Mouse (Mus musculus): ENCODE results near the gene Fam227a. TPM values are rescaled to one million over a fixed set of nuclear protein-coding genes. Genes with fewer than 3 reads are reported as not detected.
"Not testable (repeated sequence)": the region's sequence is repeated elsewhere in the genome, so short reads cannot be mapped to it uniquely, and the experiment has no call there.

The Fam227a gene
- polyA plus RNA-seq, 3 experiments from 2014 or later = 0.26 to 0.75 TPM; not detected in 1

DNA sequence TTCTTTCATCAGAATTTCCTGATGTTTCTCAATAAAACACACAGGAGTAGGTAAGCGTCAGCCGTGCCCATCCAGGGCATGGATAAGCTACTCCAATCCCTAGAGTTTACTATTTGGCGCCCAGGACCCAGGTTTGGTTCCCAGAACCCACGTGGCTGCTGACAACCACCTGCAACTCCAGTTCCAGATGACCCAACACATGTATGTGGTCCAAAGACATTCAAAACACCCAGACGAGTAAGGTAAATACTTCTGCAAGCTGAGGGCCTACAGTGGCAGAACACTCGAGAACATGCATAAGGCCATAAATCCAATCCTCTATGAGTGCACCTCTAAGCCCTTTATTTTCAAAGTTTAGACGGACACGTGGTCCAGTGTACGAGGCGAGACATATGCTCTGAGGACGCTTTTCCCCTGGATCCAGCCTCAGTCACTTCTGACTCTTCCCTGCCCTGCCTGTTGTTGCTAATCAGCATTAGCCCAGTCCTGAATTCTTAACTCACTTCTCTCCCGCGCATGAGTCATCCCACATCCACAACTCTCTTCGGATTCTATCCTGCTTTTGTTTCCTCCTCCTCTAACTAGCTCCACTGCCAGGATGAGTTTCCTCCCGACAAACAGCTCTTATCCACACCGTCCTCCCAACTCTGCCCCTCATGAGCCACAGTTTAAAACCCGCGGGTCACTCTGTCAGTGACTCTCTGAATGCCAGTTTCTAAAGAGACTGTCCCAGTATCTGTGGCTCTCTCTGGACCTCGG, 25.1 kb upstream of the Fam227a start:
- no peak for ATAC-seq

DNA sequence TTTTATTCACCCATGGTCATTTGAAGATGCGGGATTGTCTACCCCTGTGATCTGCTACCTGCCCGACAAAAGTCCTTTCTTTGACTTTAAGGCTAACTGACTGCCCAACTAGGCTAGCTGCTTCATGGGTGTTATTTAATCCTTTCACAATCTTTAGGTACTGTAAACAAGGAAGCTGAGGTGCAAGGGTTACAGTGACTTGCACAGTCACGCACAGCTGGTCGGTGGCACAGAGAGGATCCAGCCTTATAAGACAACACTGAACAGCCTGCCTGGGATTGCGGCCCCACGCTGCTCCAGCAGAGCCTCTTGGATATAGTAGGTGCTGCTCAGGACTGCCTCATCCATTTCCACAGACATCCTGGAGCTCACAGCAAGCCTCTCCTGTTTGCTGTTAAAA, 24.4 kb upstream of the Fam227a start:
- ATAC-seq = no peak

DNA sequence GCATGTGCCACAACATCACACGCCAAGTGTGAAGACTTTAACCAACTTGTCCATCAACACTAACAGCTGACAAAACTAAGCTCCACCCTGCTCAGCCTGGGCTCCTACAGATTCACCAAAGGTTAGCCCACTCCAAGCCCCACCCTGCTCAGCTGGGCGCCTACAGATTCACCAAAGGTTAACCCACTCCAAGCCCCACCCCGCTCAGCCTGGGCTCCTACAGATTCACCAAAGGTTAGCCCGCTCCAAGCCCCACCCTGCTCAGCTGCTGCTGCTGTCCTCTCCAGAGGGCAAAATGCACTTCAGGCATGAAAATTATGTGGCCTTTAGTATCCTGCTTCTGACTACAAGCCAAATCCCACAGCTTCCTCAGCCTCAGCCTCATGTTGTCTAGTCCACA, 23.2 kb upstream of the Fam227a start:
- no peak for ATAC-seq

DNA sequence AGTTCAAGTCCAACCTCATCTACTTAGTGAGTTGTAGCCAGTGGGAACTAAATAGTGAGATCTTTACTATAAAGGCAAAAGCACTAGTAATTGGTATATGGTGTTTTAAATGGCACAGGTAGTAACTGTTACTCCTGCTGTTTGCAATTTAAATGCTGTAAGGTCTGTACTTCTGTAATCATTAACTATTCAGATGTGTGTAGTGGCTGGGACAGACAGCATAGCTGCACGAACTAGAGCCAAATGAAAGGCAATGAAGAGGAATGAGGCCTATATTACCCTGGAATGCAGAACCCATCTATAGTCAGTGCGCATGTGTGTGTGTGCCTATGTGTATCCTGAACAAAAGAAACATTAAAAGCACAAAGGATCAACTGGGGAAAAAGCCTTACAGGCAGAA, 19.2 kb upstream of the Fam227a start:
- no peak for ATAC-seq

DNA sequence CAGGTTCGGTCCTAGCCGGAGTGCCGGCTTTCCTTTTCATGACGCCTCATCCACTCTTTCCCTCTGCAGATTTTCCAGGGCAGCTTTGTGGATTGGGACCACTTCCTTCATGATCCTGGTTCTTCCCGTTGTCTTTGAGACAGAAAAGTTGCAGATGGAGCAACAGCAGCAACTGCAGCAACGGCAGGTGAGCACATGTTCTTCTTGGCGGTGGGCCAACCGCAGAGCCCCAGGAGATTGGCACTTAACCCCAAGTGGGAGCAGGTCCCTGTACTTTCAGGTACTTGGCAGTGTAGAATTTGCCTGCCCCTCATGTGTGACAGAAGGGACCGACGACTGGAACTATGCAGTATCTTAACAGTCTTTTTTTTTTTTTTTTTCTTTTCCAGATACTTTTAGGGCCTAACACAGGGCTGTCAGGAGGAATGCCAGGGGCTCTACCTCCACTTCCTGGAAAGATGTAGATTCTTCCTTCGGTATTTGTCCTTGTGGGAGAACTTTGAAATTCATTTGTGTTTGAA, 13.1 kb upstream of the Fam227a start:
- ATAC-seq = not testable (repeated sequence)

DNA sequence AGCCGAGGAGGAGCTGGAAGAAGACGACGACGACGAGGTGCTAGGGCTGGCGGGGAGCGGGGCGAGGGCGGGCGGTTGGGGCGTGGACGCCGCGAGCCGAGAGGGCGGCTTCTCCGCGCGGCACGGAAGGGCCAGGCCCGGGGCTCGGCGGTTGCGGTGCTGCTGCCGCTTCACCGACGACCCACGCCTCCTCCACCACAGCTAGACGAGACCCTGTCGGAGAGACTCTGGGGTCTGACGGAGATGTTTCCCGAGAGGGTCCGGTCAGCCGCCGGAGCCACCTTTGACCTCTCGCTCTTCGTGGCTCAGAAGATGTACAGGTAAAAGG, 12.2 kb upstream of the Fam227a start:
- ATAC-seq = no peak

DNA sequence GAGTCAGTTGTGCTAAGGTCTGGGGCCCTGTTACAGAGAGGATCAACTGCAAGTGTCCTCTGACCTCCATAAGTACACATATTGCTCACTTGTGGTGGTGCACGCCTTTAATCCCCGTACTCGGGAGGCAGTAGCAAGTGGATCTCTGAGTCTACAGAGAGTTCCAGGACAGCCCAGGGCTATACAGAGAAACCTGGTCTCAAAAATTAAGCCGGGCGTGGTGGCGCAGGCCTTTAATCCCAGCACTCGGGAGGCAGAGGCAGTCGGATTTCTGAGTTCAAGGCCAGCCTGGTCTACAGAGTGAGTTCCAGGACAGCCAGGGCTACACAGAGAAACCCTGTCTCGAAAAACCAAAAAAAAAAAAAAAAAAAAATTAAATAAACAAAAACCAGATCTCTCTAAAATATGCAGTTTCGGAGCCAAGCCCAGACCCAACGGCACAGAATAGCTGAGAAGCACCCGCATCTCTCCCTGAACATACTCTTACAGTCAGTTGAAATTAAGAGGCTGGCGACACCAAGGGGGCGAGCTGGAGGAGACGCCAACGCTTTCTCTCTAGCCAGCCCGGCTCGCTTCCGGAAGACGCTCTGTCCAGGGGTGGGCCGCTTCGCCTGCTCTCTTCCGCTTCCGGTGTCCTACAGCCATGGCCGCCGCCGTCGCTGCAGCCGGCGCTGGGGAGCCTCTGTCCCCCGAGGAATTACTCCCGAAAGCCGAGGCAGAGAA, 11.7 kb upstream of the Fam227a start, which contains the start of gene Tomm22:
Tomm22 (plus strand) TSS at position 613 of the 723 bp plus-strand sequence.
- peak; percentile 97 for ATAC-seq

DNA sequence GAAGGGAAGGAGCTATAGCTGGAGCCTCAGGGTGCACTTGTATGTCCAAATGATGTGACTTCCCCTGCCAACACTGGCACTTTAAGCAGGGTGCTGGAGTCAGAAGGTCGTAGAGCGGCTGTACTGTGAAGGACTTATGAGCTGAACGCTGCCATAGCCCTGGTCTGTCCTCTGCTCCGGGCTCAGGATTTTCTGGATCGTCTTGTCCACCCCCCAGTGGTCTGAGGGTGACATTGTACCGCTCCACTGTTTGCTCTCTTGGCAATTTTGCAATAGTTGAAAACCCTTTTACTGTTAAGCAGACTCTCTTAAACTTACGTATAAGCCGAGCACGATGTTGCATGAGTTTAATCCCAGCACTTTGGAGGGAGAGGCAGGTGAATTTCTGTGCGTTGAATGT, 10.4 kb upstream of the Fam227a start:
- ATAC-seq = no peak

DNA sequence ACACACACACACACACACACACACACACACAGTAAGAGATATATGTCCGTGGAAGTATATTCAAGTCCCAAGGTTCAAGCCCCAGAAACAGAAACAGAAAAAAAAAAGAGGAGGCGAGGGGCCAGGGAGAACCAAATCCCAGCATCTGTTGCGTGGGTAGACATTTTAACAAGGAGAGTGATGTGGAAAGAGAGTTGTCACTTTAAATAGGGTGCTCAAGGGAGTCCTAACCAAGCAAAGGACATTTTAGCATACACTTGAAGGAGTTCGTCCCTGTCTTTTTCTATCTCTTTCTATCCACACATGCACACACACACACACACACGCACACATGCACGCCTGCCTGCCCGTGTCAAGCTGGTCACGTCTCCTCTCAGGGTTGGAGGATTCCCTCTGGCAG, 5.9 kb upstream of the Fam227a start:
- no peak for ATAC-seq

DNA sequence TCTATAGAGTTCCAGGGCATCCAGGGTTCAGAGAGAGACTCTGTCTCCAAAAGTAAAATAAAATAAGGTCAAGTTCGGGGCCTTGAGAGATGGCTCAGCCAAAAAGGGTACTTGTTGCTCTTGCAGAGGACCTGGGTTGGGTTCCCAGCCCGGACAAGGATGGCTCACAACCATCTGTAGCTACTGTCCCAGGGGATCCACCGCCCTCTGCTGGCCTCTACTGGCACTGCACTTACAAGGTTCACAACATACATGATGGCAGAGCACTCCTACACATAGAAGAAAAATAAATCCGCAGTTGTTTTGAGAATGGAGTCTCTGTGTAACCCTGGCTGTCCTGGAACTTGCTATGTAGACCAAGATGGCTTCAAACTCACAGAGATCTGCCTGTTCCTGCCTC, 3.1 kb upstream of the Fam227a start:
- no peak for ATAC-seq

DNA sequence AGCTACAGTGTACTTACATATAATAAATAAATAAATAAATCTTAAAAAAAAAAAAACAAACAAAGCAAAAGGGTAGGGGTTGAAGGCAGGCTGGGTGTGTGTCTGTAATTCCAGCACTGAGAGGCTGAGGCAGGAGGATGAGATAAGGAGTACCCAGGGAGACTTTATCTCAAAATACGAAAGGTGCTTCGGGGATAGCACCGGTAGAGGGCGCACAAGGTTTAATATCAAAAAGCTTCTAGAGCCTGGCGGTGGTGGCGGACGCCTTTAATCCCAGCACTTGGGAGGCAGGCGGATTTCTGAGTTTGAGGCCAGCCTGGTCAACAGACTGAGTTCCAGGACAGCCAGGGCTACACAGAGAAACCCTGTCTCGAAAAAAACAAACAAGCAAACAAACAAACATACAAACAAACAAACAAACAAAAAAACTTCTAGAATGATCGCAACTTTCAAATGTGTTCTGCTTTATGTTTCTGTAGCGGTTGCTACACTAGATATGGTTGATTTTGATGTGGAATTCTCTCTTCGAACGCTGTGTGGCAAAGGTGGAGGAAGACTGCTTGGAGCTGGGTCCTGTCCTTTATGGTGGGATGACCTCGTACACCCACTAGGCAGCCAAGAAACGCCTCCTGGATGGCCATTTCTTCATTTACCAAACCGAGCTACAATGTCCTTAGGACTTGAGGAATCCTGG, 772 bp downstream of the Fam227a start:
- ATAC-seq = peak; percentile 64

DNA sequence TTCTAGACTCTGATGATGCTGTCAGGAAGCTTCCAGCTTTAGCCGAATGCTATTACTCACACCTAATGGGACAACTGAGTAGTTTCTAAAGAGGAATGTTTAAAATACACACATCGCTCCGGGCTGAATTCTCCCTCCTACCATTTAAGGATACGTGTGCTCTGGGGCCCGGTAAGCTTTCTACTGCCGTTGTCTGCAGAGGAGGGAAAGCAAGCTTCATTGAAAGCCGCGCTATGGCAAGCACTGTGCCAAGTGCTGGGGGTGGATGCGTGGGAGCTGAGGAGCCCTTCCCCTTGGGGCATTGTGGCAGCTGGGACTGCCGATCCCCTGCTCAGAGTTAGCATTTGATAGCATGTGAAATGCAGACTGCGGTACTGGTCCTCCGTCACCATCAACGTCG, 2.3 kb downstream of the Fam227a start:
- no peak for ATAC-seq

DNA sequence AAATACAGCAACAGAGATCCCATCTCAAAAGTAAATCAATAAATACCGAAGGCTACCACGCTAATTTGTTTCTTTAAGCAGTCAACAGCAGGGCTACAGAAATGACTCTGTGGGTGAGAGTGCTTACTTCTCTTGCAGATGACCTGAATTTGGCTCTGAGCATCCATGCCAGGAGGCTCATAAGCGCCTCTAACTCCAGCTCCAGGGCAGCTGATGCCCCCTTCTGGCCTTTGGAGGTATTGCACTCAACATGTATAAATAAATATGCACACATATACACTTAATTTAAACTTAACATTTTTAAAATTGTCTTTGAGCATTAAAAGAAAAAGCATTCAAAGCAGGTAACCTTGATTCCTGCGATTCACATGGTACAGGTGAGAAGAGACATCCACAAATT, 7.3 kb downstream of the Fam227a start:
- ATAC-seq = no peak

DNA sequence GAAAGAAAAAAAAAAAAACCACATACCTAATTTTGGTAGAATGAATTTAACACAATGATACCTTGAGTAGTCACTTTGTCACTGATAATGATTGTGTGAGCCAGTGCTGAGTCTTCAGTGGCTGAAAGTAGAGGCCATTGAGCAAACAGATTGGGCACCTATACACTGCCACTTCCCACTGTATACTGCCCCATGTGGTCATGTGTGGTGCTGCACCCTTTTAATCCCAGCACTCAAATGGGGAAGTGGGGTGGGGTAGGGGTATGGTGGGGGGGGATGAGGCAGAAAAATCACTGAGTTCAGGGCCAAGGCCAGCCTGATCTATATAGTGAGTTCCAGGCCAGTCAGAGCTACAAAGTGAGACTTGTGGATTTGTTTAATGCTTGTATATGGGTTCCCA, 8.2 kb downstream of the Fam227a start:
- ATAC-seq = no peak

DNA sequence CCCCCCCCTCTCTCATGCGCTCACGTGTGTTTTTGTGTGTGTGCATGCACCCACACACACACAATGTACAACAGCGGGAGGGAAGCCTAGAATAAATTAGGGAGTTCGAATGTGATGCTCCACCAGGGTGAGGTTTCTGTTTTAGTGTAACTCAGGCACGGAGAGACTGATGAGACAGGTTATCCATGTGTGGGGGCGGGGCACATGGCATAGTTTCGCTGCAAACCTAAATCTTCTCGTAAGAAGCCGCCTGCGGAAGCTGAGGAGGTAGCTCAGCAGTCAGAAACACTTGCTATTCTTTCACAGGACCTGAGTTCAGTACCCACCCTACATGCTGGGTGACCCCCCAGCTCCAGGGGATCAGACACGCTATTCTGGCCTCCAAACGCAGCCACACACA, 10.6 kb downstream of the Fam227a start:
- ATAC-seq = no peak

DNA sequence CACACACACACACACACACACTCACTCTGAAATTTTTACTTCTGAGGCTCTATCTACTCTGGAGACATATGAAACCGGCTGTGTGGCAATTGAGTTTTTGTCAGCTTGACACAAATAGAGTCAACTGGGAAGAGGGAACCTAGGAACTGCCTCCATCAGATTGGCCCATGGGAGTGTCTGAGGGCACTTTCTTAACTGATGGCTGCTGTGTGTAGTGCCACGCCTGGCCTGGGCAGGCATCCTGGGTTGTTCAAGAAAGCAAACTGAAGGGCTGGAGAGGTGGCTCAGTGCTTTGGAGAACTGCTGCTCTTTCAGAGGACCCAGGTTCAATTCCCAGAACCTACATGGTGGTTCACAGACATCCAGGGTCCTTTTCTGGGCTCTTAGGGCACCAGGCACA, 13.3 kb downstream of the Fam227a start:
- no peak for ATAC-seq

DNA sequence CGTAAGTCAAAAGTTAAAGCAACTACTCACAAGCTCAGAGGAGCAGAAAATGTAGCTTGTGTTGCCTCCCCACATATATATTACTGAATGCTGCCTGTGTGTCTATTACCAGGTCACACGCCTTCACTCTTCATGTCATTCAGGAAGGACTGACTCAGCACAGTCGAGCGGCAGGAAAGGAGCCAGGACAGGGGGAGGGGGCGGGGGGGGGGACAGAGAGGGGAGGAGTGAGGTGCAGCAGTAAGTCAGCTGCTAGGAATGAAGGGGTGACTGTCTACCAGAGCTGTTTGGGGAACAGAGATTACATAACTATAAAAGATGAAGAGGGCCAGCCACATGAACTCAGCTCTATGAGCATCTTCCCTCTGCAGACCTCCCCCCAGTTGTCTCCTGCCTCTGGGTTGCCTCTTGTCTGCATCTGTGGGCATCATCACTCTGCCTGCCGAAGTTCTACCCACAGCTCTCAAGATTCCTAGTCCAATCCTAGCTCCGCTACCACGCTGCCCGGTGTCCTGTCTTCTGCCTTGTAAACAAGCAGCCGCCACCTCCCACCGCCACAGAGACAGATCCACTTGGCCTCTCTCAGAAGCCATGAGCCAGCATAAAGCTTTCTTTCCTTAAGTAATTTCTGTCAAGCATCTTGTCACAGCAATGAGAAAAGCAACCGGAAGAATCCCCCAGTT, 17.5 kb downstream of the Fam227a start:
- ATAC-seq = no peak

DNA sequence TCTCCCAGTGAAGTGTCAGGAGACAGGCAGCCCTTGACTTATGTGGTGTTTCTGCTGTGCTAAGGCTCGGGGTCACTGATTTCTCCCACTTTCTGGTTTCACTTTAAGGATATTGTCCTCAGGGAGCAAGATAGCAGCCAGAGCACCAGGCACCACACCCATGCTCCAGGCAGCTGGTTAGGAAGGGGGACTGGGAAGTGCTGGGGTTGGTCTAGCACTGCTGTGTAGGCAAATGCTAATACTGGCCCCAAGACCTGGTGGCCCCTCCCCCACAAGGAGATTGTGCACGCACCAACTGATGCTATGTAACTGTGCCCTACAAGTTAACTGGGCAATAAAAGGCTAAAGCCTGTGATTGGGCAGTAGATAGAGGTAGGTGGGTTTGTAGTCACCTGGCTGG, 28.3 kb downstream of the Fam227a start:
- ATAC-seq = no peak

DNA sequence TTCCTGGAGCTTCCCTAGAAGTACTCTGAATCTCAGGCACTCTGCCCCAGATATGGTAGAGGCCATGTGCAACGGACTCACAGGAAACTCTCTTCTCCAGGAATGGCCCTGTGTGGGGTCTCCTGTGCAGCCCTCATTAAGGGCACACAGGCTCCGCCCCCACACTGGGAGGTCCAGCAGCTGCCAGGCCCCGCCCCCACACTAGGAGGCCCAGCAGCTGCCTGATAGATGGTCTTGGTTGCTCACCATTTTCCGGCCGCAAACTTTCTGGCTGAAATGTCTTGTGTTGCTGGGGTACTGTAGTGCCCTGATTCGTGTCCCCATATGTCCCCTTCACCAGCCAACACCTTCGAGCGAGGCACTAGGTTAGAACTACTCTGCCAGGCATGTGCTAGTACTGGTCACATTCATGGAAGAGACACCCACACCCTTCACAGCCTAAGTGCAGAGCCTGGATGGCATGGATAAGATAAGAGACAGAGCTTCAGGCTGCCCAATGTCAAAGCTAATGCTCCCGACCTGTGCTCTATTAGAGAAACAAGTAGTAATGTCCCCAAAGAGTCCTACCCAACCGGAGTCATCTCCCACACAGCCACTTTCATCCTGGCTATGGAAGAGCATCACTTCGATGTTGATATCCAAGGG, 38.9 kb downstream of the Fam227a start:
- ATAC-seq = no peak

DNA sequence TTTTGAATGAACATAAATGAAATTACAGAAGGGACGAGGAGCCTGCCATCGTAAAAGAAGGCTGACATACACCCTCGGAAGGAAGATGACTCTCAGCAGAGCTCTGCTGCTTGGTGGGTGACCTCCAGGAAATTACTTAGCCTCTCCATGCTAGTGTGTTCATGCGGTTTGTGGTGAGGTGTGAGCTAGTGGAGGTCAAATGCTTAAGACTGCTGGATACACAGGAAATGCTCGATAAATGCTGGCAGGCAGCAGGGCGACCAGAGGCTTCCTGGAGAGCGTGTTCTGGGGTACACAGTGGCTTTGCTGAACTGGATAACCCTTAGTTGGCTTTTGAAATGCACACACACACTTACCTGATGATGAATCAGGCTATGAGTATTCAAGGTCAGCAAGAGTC, 40.3 kb downstream of the Fam227a start:
- no peak for ATAC-seq

DNA sequence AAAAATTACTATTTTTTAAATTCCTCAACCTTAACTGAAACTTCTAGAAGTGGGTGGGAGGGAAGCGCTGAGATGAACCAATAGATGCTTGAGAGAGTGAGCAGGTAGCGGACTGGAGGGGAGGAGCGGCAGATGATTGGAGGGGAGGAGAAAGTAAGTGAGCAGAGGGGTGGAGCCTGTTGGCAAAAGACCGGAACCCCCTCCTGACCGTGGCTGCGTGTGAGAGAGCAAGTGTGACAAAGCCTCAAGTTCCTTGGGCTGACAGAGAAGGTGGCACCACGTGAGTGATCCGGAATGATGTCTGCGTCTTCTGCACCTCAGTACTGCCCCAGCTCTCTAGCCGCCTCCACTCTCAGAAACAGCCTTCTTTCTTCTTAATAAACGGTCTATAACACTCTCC, 41.6 kb downstream of the Fam227a start:
- no peak for ATAC-seq

DNA sequence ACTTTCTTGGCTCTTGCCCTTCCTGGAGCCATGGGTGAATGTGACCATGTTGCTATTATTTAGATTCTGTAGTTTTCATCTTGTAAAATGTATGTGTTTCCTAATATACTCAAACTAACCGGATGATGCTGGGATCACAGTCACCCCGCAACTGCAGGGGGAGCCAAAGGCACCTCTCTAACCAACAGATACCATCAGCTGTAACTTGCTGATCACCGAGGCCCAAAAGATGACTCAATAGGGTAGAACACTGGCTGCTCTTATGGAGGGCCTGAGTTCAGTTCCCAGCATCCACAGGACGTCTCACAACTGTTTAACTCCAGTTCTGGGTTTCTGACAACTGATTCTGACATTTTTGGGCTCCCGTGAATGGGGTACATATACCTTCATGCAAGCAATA, 42.0 kb downstream of the Fam227a start:
- ATAC-seq = no peak

DNA sequence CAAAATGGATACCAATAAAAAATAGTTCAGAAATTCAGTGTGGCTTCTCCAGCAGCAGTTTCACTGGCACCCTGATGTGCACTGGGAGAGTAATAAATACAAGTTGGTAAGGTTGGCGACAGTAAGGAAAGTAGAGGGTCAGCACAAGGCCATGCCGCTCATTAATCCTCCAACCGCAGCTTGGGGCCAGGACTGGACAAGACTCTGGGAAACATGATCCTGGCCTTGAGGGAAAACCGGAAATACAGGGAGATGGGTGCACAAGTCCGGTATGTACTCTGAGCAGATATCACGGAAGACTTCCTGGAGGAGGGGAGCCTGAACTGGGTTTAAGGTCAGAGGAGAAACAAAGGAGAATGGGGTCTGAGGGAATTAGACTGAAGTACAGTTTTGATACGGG, 43.3 kb downstream of the Fam227a start:
- no peak for ATAC-seq
